Mouse (Mus musculus) midbrain, postnatal 0 days (tissue): ENCODE data around the gene Mnd1. TPM values are rescaled to one million over a fixed set of nuclear protein-coding genes. Genes with fewer than 3 reads are reported as not detected.
A peak's percentile ranks its signal among the peaks of the same experiment; 100 is the strongest.

Source experiments
- ATAC-seq: fragments of 200-750 bp; cut with Nextera tagmentation; 2 replicates; pipeline ENCODE4 v1.8.0; 2017; ENCODE audit warnings: moderate number of reproducible peaks, mild to moderate bottlenecking, moderate TSS enrichment, moderate library complexity; ENCODE audit not compliant: low FRiP score
- DNase-seq: peaks from one replicate; pipeline ENCODE4 v3.0.0-alpha.2; 2015; ENCODE audit warnings: low spot score
- H3K27ac ChIP-seq: fragments of 300-500 bp; sonication (generic); 2 replicates; pipeline ENCODE4 v1.5.1; 2014; ENCODE audit warnings: low read depth, mild to moderate bottlenecking, low read length, mixed read lengths
- H3K27me3 ChIP-seq: fragments of 300-500 bp; sonication (generic); 2 replicates; pipeline ENCODE4 v1.6.1; 2014; ENCODE audit warnings: low read length, control low read depth, mixed read lengths; ENCODE audit not compliant: insufficient read depth
- H3K36me3 ChIP-seq: fragments of 300-500 bp; sonication (generic); 2 replicates; pipeline ENCODE4 v1.6.1; 2014; ENCODE audit warnings: low read length, control low read depth, mixed read lengths; ENCODE audit not compliant: insufficient read depth
- H3K4me1 ChIP-seq: fragments of 300-500 bp; sonication (generic); 2 replicates; pipeline ENCODE4 v1.6.1; 2014; ENCODE audit warnings: mild to moderate bottlenecking, control low read depth, antibody characterized with exemption, low read length, mixed read lengths; ENCODE audit not compliant: insufficient read depth
- H3K4me2 ChIP-seq: fragments of 300-500 bp; sonication (generic); 2 replicates; pipeline ENCODE4 v1.6.1; 2014; ENCODE audit warnings: low read depth, mild to moderate bottlenecking, low read length, mixed read lengths; ENCODE audit not compliant: poor library complexity, severe bottlenecking
- H3K4me3 ChIP-seq: fragments of 300-500 bp; sonication (generic); 2 replicates; pipeline ENCODE4 v1.5.1; 2014; ENCODE audit warnings: low read depth, mild to moderate bottlenecking, low read length, moderate library complexity
- H3K9ac ChIP-seq: fragments of 300-500 bp; sonication (generic); replicated peaks from 2 replicates; pipeline ENCODE4 v1.6.1; 2014; ENCODE audit warnings: mild to moderate bottlenecking, low read length, moderate library complexity, mixed read lengths; ENCODE audit not compliant: poor library complexity, severe bottlenecking
- H3K9me3 ChIP-seq: fragments of 300-500 bp; sonication (generic); 2 replicates; pipeline ENCODE4 v1.6.1; 2016; ENCODE audit warnings: low read length, control low read depth
- CTCF ChIP-seq: IDR thresholded peaks from 2 replicates; pipeline ENCODE4 v1.5.1; 2016; ENCODE audit warnings: antibody characterized with exemption, mild to moderate bottlenecking
- WGBS: fragments of 180-500 bp; shearing (Covaris S2); extraction: QIAGEN DNeasy Blood & Tissue Kit; methylation state at CpG from one replicate; pipeline ENCODE4 v1.1.7; 2014; 5-methylcytosine and 5-hydroxymethylcytosine counted together
- polyA plus RNA-seq: library from polyadenylated mRNA; unstranded; fragments of >200 nt; fragmentation: Nextera tagmentation; extraction: Ambion mirVana; gene quantifications from 2 replicates; pipeline ENCODE4 v1.2.1, GENCODE M21; 2015
- total RNA-seq: library from RNA; depleted of rRNA; stranded (reverse); fragments of >200 nt; gene quantifications from 2 replicates; pipeline ENCODE4 v1.2.3, GENCODE M21; 2014; rRNA removed

Gene Mnd1
- 1.9 TPM in 1 of 2 replicates, not detected in the other for total RNA-seq
- 1.8 and 2.5 TPM in 2 replicates for polyA plus RNA-seq

DNA sequence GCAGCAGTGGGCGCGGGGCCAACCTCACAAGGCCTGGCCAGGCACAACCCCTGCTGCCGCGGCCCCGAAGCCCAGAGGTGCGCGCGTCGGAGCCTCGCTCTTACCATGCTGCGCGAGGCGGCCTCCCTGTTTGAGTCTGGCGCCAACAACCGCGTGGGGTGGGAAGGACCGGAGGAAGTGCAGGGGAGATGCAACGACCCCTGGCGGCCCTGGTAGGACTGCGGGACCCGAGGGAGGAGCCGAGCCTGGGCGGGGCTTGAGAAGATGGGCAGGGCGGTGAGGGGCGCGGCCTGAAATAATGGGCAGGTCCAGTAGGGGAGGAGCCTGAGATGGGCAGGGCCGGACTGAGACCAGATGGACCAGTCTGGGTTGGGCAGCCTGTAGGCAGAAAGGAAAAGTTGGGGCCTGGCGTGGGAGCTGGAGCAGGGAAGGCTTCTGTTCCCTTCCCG lies at the start of gene Mnd1:
Gene Mnd1 (minus strand): TSS at position 229 of the 449 bp plus-strand sequence.
- TF ChIP-seq CTCF = peak; percentile 95
- H3K9me3 ChIP-seq = no peaks in the 10 kb centered on the region
- no peaks in the 10 kb centered on the region for H3K27me3 ChIP-seq
- ATAC-seq (peak; percentile 95), DNase-seq (peak; percentile 95)
- WGBS = under 1% methylated on average over 29 of the region's 29 CpGs
- H3K36me3 ChIP-seq = peaks cover 6% of the 10 kb centered on the region; the same call in 1 of the 2 replicates
- H3K4me3 ChIP-seq = peak within 1 kb of the TSS; percentile 44
- H3K4me1 ChIP-seq = no peaks in the 10 kb centered on the region
- peak within 1 kb of the TSS; percentile 82 for H3K4me2 ChIP-seq
- peak within 1 kb of the TSS; percentile 5; the same call in 1 of the 2 replicates for H3K9ac ChIP-seq
- H3K27ac ChIP-seq = no peak within 1 kb of the TSS

GRCm38 (mm10) chr3:84204640-84205039 lies 49.1 kb upstream of the Mnd1 start:
- no peak for DNase-seq
- no peak for TF ChIP-seq CTCF
- H3K4me2 ChIP-seq = no peak overlapping the region
- no peak overlapping the region for H3K27ac ChIP-seq
- no peak overlapping the region for H3K9ac ChIP-seq
- H3K4me1 ChIP-seq = no peaks in the 10 kb centered on the region
- peaks cover 18% of the 10 kb centered on the region for H3K36me3 ChIP-seq
- no peak for ATAC-seq
- H3K9me3 ChIP-seq = no peaks in the 10 kb centered on the region
- H3K27me3 ChIP-seq = no peaks in the 10 kb centered on the region
- no peak overlapping the region for H3K4me3 ChIP-seq
- 83% methylated on average over 5 of the region's 5 CpGs for WGBS

- H3K27me3 ChIP-seq = no peaks in the 10 kb centered on the region
- ATAC-seq (0 out of 2 replicates have a peak, but pooled peaks have one; percentile 34), DNase-seq (peak; percentile 84)
- no peaks in the 10 kb centered on the region for H3K9me3 ChIP-seq
- no peak overlapping the region; the same call in 1 of the 2 replicates for H3K27ac ChIP-seq
- H3K9ac ChIP-seq = no peak overlapping the region
- H3K4me2 ChIP-seq = no peak overlapping the region
- no peak for TF ChIP-seq CTCF
- H3K36me3 ChIP-seq = peaks cover 11% of the 10 kb centered on the region
- 50% methylated on average over 13 of the region's 13 CpGs for WGBS
- H3K4me3 ChIP-seq = no peak overlapping the region
- H3K4me1 ChIP-seq = no peaks in the 10 kb centered on the region
Measured at GRCm38 (mm10) chr3:84200559-84201420, 45.2 kb upstream of the Mnd1 start.

- no peaks in the 10 kb centered on the region for H3K4me1 ChIP-seq
- 94% methylated on average over 9 of the region's 9 CpGs for WGBS
- H3K9me3 ChIP-seq = no peaks in the 10 kb centered on the region
- no peaks in the 10 kb centered on the region for H3K27me3 ChIP-seq
- no peak overlapping the region for H3K27ac ChIP-seq
- no peak overlapping the region for H3K4me2 ChIP-seq
- peaks cover 7% of the 10 kb centered on the region; the same call in 1 of the 2 replicates for H3K36me3 ChIP-seq
- no peak overlapping the region for H3K9ac ChIP-seq
- ATAC-seq (no peak), DNase-seq (no peak)
- TF ChIP-seq CTCF = no peak
- H3K4me3 ChIP-seq = no peak overlapping the region
Measured at GRCm38 (mm10) chr3:84199516-84199915, 43.9 kb upstream of the Mnd1 start.

DNA sequence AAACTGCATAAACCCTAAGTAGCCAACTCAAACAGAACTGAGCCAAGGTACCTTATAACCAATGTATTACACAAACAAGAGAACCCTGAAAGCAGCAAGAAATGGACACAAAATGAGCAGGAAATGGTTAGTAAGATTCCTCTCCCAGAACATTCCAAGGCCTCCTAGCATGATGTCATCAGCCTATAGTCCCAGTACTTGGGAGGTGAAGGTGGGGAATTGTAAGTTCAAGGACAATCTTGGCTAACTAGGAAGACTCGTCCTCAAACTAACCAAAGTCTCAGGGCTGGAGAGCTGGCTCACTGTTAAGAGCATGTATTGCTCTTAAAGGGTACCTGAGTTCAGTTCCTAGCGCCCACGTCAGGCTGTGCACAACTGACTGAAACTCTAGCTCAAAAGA lies 42.6 kb upstream of the Mnd1 start:
- 96% methylated on average over 3 of the region's 3 CpGs for WGBS
- no peak for TF ChIP-seq CTCF

GRCm38 (mm10) chr3:84193881-84194280 lies 38.3 kb upstream of the Mnd1 start:
- H3K36me3 ChIP-seq = peaks cover 28% of the 10 kb centered on the region
- H3K27ac ChIP-seq = no peak overlapping the region
- H3K27me3 ChIP-seq = no peaks in the 10 kb centered on the region
- DNase-seq (no peak), ATAC-seq (no peak)
- H3K4me3 ChIP-seq = no peak overlapping the region
- no peaks in the 10 kb centered on the region for H3K9me3 ChIP-seq
- no peaks in the 10 kb centered on the region for H3K4me1 ChIP-seq
- H3K4me2 ChIP-seq = no peak overlapping the region
- no peak overlapping the region for H3K9ac ChIP-seq
- WGBS = 71% methylated on average over 4 of the region's 4 CpGs
- no peak for TF ChIP-seq CTCF

More for the DNA sequence above, 42.6 kb upstream of the Mnd1 start:
- H3K4me3 ChIP-seq = no peak overlapping the region
- H3K9me3 ChIP-seq = no peaks in the 10 kb centered on the region
- no peaks in the 10 kb centered on the region for H3K4me1 ChIP-seq
- DNase-seq = no peak
- no peak overlapping the region for H3K9ac ChIP-seq
- peaks cover 9% of the 10 kb centered on the region; the same call in 1 of the 2 replicates for H3K36me3 ChIP-seq
- H3K4me2 ChIP-seq = no peak overlapping the region
- no peaks in the 10 kb centered on the region for H3K27me3 ChIP-seq
- H3K27ac ChIP-seq = no peak overlapping the region
- ATAC-seq = no peak
